Mouse (Mus musculus) midbrain, embryonic 16.5 days (tissue): ENCODE results near the gene Myo1e. TPM values are rescaled to one million over a fixed set of nuclear protein-coding genes. Genes with fewer than 3 reads are reported as not detected.
"Not testable (repeated sequence)": the region's sequence is repeated elsewhere in the genome, so short reads cannot be mapped to it uniquely, and the experiment has no call there.

Experiments
- ATAC-seq: fragments of 200-750 bp; cut with Nextera tagmentation; 2 replicates; pipeline ENCODE4 v1.8.0; 2017; ENCODE audit warnings: moderate TSS enrichment
- H3K27ac ChIP-seq: fragments of 300-500 bp; sonication (generic); 2 replicates; pipeline ENCODE4 v1.5.1; 2014; ENCODE audit warnings: mild to moderate bottlenecking, low read length, mixed read lengths
- H3K27me3 ChIP-seq: fragments of 300-500 bp; sonication (generic); 2 replicates; pipeline ENCODE4 v1.6.1; 2014; ENCODE audit warnings: low read depth, low read length, mixed read lengths; ENCODE audit not compliant: control insufficient read depth, insufficient read depth
- H3K36me3 ChIP-seq: fragments of 300-500 bp; sonication (generic); 2 replicates; pipeline ENCODE4 v1.6.1; 2014; ENCODE audit warnings: mild to moderate bottlenecking, low read length, moderate library complexity, mixed read lengths; ENCODE audit not compliant: control insufficient read depth, insufficient read depth
- H3K4me1 ChIP-seq: fragments of 300-500 bp; sonication (generic); 2 replicates; pipeline ENCODE4 v1.6.1; 2014; ENCODE audit warnings: mild to moderate bottlenecking, low read length, mixed read lengths; ENCODE audit not compliant: control insufficient read depth, insufficient read depth
- H3K4me2 ChIP-seq: fragments of 300-500 bp; sonication (generic); 2 replicates; pipeline ENCODE4 v1.6.1; 2014; ENCODE audit warnings: mild to moderate bottlenecking, low read length, mixed read lengths
- H3K4me3 ChIP-seq: fragments of 300-500 bp; sonication (generic); 2 replicates; pipeline ENCODE4 v1.5.1; 2014; ENCODE audit warnings: low read depth, mild to moderate bottlenecking, low read length, moderate library complexity, mixed read lengths
- H3K9ac ChIP-seq: fragments of 300-500 bp; sonication (generic); 2 replicates; pipeline ENCODE4 v1.6.1; 2014; ENCODE audit warnings: low read depth, low read length, mixed read lengths
- H3K9me3 ChIP-seq: fragments of 300-500 bp; sonication (generic); replicated peaks from 2 replicates; pipeline ENCODE4 v1.6.1; 2014; ENCODE audit warnings: mild to moderate bottlenecking, low read length, mixed read lengths; ENCODE audit not compliant: control insufficient read depth, poor library complexity, severe bottlenecking
- WGBS: fragments of 180-500 bp; shearing (Covaris S2); extraction: QIAGEN DNeasy Blood & Tissue Kit; methylation state at CpG from one replicate; pipeline ENCODE4 v1.1.7; 2014; 5-methylcytosine and 5-hydroxymethylcytosine counted together
- polyA plus RNA-seq: library from polyadenylated mRNA; unstranded; fragments of >200 nt; fragmentation: Nextera tagmentation; extraction: Ambion mirVana; gene quantifications from 2 replicates; pipeline ENCODE4 v1.2.1, GENCODE M21; 2015

The Myo1e gene
- polyA plus RNA-seq, 1 experiment from 2014 or later: 6.5 TPM

DNA sequence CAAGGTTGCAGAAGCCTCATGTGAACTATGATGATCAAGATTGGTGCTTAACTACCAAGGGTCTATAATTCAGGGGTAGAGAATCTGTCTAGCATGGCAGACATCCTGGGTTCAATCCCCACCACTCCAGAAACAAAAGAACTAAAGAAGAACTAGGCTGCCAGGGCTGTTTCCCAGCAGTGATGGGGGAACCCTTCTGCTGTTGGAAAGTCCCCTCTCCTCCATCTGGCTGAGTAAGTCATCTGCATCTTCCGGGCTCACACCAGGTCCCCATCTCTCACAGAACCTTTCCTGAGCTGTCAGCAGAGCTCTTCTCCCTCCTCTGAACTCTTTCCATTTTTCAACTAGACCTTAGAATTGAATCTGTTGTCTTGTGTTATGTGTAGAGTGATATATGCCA lies 45.9 kb downstream of the Myo1e start:
- no peak for ATAC-seq
- H3K4me2 ChIP-seq: no peak overlapping the region
- no peaks in the 10 kb centered on the region for H3K27me3 ChIP-seq
- H3K4me3 ChIP-seq: no peak overlapping the region
- 83% methylated on average over 1 of the region's 1 CpGs for WGBS
- H3K27ac ChIP-seq: no peak overlapping the region
- H3K9ac ChIP-seq: no peak overlapping the region
- peaks cover 3% of the 10 kb centered on the region; the same call in 1 of the 2 replicates for H3K4me1 ChIP-seq
- H3K9me3 ChIP-seq: no peaks in the 10 kb centered on the region
- no peaks in the 10 kb centered on the region for H3K36me3 ChIP-seq

DNA sequence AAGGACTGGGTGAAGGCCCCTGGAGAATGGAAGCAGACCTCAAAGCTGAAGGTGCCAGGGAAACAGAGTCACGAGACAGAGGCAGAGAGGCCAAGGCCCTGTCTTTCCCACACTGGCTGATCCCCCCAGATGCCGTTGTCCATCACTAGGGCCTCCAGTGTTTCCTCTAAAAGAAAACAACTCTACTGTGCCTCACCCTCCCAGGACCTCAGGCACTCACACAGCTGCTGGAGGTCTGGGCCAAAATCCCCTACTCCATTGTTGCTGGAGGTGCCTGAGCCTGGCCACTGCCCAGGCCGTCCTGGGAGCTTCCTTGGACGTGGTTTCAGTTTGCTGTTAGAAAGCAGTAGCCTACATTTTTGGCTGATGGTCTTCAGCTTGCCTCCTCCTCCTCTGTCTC lies 47.9 kb downstream of the Myo1e start:
- Histone ChIP-seq H3K9ac (no peak overlapping the region), H3K4me1 (peaks cover 5% of the 10 kb centered on the region; the same call in 1 of the 2 replicates), H3K36me3 (no peaks in the 10 kb centered on the region), H3K27me3 (no peaks in the 10 kb centered on the region), H3K9me3 (no peaks in the 10 kb centered on the region), H3K4me2 (no peak overlapping the region), H3K27ac (no peak overlapping the region), H3K4me3 (no peak overlapping the region)
- 78% methylated on average over 4 of the region's 4 CpGs for WGBS
- no peak for ATAC-seq

DNA sequence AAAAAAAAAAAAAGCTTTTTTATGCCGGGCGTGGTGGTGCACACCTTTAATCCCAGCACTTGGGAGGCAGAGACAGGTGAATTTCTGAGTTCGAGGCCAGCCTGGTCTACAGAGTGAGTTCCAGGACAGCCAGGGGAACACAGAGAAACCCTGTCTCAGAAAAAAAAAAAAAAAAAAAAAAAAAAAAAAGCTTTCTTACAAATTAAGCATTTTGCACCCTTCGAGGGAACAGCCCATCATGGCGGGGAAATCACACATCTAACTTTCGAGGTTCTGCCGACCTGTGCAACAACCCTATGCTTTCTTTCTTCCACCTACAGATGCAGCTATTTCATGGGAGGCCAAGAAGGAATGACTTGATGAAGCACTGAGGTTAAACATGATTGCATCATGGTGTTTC lies 48.9 kb downstream of the Myo1e start:
- H3K9ac ChIP-seq, H3K4me2 ChIP-seq, H3K9me3 ChIP-seq, H3K4me3 ChIP-seq, H3K36me3 ChIP-seq, ATAC-seq, H3K4me1 ChIP-seq, H3K27ac ChIP-seq, H3K27me3 ChIP-seq: not testable (repeated sequence)
- WGBS: 94% methylated on average over 7 of the region's 7 CpGs

DNA sequence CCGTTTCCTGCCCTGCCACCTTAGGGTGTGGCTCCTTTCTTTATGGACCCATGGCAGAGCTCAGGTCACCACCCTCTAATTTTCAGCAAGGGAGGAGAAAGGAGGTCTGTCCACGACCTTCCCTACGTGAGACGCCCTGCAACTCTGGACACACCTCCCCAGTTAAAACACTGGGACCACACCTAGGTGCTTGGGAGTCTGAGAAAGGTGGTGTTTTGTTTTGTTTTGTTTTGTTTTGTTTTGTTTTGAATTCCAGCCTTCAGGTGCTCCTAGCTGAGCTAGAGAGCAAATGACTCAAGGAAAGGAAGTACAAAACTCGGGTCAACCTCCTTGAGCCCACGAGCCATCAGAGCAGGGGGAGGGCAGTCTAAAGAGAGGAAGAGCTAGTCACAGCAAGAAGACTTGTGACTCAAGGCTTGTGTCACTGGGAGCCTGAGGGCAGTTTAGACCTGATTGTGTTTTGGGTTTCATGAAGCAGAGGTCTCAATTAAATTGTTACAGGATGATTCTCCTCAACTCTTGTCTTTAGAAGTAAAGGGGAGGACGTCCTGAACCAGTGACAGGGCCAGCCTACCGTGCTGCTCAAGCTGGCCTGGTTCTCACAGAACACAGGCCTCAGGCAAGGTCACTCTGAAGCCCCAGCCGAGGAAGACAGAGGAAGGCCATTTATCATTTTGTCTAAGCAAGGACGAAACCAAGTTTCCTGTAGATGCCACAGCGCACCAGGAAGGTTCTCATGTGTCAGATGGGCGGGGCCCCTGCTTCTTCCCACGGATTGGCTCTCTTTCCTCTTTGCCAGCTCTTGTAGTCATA lies 50.3 kb downstream of the Myo1e start:
- WGBS: 71% methylated on average over 13 of the region's 13 CpGs
- Histone ChIP-seq H3K4me3 (no peak overlapping the region), H3K9me3 (no peaks in the 10 kb centered on the region), H3K9ac (no peak overlapping the region), H3K4me2 (no peak overlapping the region), H3K27me3 (no peaks in the 10 kb centered on the region), H3K4me1 (peaks cover 7% of the 10 kb centered on the region; the same call in 1 of the 2 replicates), H3K36me3 (no peaks in the 10 kb centered on the region), H3K27ac (no peak overlapping the region)
- ATAC-seq: no peak

DNA sequence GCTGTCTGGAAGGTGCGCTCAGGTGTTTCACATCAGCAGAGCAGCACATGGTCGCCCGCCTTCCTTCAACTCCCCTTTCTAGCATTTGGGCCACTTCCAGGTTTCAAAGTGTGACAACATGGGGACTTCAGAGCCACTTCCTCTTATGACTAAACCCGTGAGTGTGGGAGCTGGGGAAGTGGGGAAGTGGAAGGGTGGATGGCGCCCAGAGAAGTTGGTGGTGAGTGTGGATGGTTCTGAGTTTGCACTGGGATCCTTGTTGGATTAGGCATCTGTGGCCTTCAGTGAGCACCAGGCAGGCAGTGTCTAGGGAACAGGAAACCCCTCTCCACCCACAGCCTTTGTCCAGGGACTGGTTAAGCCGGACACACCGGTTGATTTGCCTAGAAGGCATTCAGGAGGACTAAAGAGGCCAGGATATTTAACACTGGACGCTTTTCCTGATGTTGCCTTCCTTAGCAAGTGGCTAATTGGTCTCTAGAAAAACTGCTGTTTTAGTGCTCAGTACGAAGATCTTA lies 53.2 kb downstream of the Myo1e start:
- Histone ChIP-seq H3K27me3 (no peaks in the 10 kb centered on the region), H3K4me1 (peaks cover 15% of the 10 kb centered on the region), H3K4me2 (no peak overlapping the region), H3K9me3 (no peaks in the 10 kb centered on the region), H3K36me3 (no peaks in the 10 kb centered on the region), H3K27ac (no peak overlapping the region), H3K4me3 (no peak overlapping the region), H3K9ac (no peak overlapping the region)
- no peak for ATAC-seq
- WGBS: 54% methylated on average over 9 of the region's 9 CpGs

DNA sequence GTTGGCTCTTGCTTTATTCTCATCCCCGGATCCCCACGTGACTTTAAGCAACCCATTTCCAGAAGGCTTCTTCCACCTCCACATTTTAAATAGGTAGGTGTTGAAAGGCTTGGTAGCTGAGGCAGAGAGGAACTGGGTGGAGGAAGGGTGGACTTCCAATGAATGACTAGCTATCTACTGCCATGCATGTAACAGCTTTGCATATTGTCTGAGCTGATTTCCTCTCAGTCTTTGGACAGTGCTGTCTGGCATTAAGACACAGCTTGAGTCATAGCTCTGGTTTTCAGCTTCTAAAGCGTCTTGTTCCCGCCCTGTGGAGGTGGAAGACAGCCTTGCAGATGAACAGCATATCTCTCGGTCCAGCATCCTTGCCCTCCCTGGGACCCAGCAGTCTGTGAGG lies 54.5 kb downstream of the Myo1e start:
- Histone ChIP-seq H3K36me3 (no peaks in the 10 kb centered on the region), H3K4me1 (peaks cover 15% of the 10 kb centered on the region), H3K4me3 (no peak overlapping the region), H3K4me2 (no peak overlapping the region), H3K27me3 (no peaks in the 10 kb centered on the region), H3K9me3 (no peaks in the 10 kb centered on the region), H3K27ac (no peak overlapping the region), H3K9ac (no peak overlapping the region)
- 79% methylated on average over 5 of the region's 5 CpGs for WGBS
- ATAC-seq: no peak

DNA sequence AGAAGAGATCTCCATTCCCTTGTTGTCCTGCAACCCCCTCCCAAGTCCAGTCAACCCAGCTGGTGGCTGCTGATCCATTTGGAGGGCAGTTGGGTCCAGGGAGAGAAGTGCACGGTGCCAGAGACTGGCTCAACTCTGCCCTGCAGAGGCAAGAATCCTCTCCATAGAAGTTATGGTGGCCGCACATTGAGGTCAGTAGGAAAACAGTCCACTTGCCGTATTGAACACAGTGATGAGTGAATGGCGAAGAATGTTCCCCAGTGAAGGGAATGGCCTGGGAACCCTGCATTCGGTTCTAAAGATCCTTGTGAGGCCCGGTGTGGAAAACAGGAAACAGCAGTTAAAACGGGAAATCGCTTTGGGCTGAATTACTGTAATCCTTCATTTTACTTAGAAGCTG lies 56.0 kb downstream of the Myo1e start:
- no peak overlapping the region for H3K4me3 ChIP-seq
- H3K27ac ChIP-seq: no peak overlapping the region
- no peak overlapping the region for H3K4me2 ChIP-seq
- no peaks in the 10 kb centered on the region for H3K27me3 ChIP-seq
- 61% methylated on average over 8 of the region's 8 CpGs for WGBS
- ATAC-seq: no peak
- no peak overlapping the region for H3K9ac ChIP-seq
- H3K4me1 ChIP-seq: peaks cover 11% of the 10 kb centered on the region
- H3K9me3 ChIP-seq: no peaks in the 10 kb centered on the region
- H3K36me3 ChIP-seq: no peaks in the 10 kb centered on the region

DNA sequence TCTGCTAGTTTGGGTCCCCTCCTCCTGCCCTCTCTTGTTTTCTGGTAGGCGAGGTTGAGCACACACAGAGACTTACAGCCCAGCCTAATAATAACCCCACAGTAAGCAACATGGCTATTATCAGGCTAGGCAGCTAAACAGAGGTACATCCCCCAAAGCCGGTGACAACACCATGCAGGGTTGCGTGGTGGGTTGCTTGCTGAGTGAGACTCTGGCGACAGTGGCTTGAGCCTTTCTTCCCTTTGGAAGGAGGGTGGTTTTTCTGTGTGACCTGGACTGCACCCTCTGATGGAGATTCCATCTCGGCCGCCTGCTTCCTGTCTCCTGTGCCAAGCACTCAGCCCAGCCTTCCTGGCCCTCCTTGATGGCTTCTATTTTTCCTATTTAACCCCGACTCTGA lies 56.6 kb downstream of the Myo1e start:
- 42% methylated on average over 7 of the region's 7 CpGs for WGBS
- H3K4me3 ChIP-seq: no peak overlapping the region
- H3K4me1 ChIP-seq: peaks cover 10% of the 10 kb centered on the region; the same call in 1 of the 2 replicates
- no peaks in the 10 kb centered on the region for H3K9me3 ChIP-seq
- no peak overlapping the region for H3K4me2 ChIP-seq
- H3K36me3 ChIP-seq: no peaks in the 10 kb centered on the region
- H3K27ac ChIP-seq: no peak overlapping the region
- no peak for ATAC-seq
- no peak overlapping the region for H3K9ac ChIP-seq
- no peaks in the 10 kb centered on the region for H3K27me3 ChIP-seq

DNA sequence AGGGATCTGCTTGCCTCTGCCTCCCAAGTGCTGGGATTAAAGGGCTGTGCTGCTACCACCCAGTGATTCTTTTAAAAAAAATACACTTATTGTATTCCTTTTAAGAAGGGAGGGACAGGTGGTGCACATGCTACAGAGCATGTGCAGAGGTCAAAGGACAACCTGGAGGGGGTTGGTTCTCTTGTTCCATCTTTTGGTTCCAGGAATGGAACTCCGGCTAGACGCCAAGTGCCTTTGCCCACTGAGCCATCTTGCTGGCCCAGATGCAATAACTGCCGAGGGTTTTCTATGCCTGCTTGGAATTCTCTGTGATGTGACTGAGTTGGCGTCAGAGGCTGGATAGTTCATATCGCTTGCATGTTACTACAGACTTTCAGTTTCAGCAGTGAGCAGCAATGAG lies 58.4 kb downstream of the Myo1e start:
- no peak overlapping the region for H3K9ac ChIP-seq
- H3K27me3 ChIP-seq: no peaks in the 10 kb centered on the region
- no peak overlapping the region for H3K4me3 ChIP-seq
- H3K4me1 ChIP-seq: peaks cover 10% of the 10 kb centered on the region; the same call in 1 of the 2 replicates
- H3K4me2 ChIP-seq: no peak overlapping the region
- no peak overlapping the region for H3K27ac ChIP-seq
- no peaks in the 10 kb centered on the region for H3K36me3 ChIP-seq
- ATAC-seq: no peak
- 85% methylated on average over 5 of the region's 5 CpGs for WGBS
- no peaks in the 10 kb centered on the region for H3K9me3 ChIP-seq
